In genomic region chr7:126780971-126781635, GRCm38 (mm10) we compare ENCODE assay signal across 8 mouse cellular contexts. TPM values are rescaled to one million over a fixed set of nuclear protein-coding genes. Genes with fewer than 3 reads are reported as not detected.
A peak's percentile ranks its signal among the peaks of the same experiment; 100 is the strongest.
DNase-seq lines count a peak whose midpoint lies in the region; ATAC-seq and TF ChIP-seq lines count a peak whose summit lies in the region.

Gene Tbx6 (plus strand): TSS chr7:126781483.

- no peak for TF ChIP-seq CTCF in MEL (IDR thresholded peaks at IDR 0.05 in 2 of 3, conservative IDR thresholded peaks at IDR 0.05 in 1 of 3; ENCODE audit: control insufficient read depth in 1 of 3, insufficient read depth in 1 of 3, low read depth in 2 of 3, low read length in 3 of 3, poor library complexity in 1 of 3, severe bottlenecking in 1 of 3)

- peak within 1 kb of the TSS; percentile 4 to 12 for H3K4me3 ChIP-seq in MEL (ENCODE audit: control insufficient read depth in 1 of 2, insufficient read depth in 1 of 2, low read depth in 2 of 2, low read length in 2 of 2)
- peak within 1 kb of the TSS; percentile 47 for H3K4me3 ChIP-seq in heart, embryonic 11.5 days (ENCODE audit: low read depth, low read length)
- H3K4me3 ChIP-seq in limb, embryonic 15.5 days: peak within 1 kb of the TSS; percentile 44
- peak within 1 kb of the TSS; percentile 36 for H3K4me3 ChIP-seq in stomach, embryonic 14.5 days (ENCODE audit: low read depth, low read length)

- H3K4me2 ChIP-seq in heart, embryonic 11.5 days: peak within 1 kb of the TSS; percentile 89
- peak within 1 kb of the TSS; percentile 89 for H3K4me2 ChIP-seq in limb, embryonic 15.5 days
- H3K4me2 ChIP-seq in stomach, embryonic 14.5 days (replicated peaks; ENCODE audit: low read depth, low read length): peak within 1 kb of the TSS; percentile 82

- TF ChIP-seq POLR2A in MEL (IDR thresholded peaks at IDR 0.05; ENCODE audit: control insufficient read depth in 1 of 2, insufficient read depth in 1 of 2, low read depth in 1 of 2, low read length in 2 of 2, poor library complexity in 1 of 2): no peak

- H3K9me3 ChIP-seq in MEL (replicated peaks; ENCODE audit: insufficient read depth, low read length): no peaks in the 10 kb centered on the region
- no peaks in the 10 kb centered on the region for H3K9me3 ChIP-seq in heart, embryonic 11.5 days (replicated peaks; ENCODE audit: control insufficient read depth, low read length)
- H3K9me3 ChIP-seq in limb, embryonic 15.5 days: no peaks in the 10 kb centered on the region
- no peaks in the 10 kb centered on the region for H3K9me3 ChIP-seq in stomach, embryonic 14.5 days (ENCODE audit: control insufficient read depth, low read depth, low read length)

- no peaks in the 10 kb centered on the region; the same call in 1 of the 2 replicates for H3K79me2 ChIP-seq in MEL (ENCODE audit: control insufficient read depth, insufficient read depth, low read length, poor library complexity)

- DNase-seq in embryo, embryonic 11 days: peak; percentile 47
- no peak for DNase-seq in embryo, embryonic 10.5 days (ENCODE audit: low spot score)
- no peak for DNase-seq in MEL (ENCODE audit: low read depth, low spot score)
- DNase-seq in adrenal gland, adult 18-20 months (ENCODE audit: low spot score in 2 of 2): no peak

- peak within 1 kb of the TSS; percentile 30 for H3K9ac ChIP-seq in MEL (ENCODE audit: control insufficient read depth, low read depth, low read length, poor library complexity, severe bottlenecking)
- peak within 1 kb of the TSS; percentile 6 for H3K9ac ChIP-seq in heart, embryonic 11.5 days (ENCODE audit: low read depth, low read length)
- peak within 1 kb of the TSS; percentile 37 for H3K9ac ChIP-seq in limb, embryonic 15.5 days
- H3K9ac ChIP-seq in stomach, embryonic 14.5 days (replicated peaks; ENCODE audit: low read depth, low read length): peak within 1 kb of the TSS; percentile 37; the same call in 1 of the 2 replicates

- H3K36me3 ChIP-seq in MEL (ENCODE audit: control insufficient read depth in 1 of 2, insufficient read depth in 2 of 2, low read length in 2 of 2): peaks cover 4 to 7% of the 10 kb centered on the region in 2 experiments; a peak in 3 of 4 replicates
- peaks cover 13% of the 10 kb centered on the region for H3K36me3 ChIP-seq in heart, embryonic 11.5 days (ENCODE audit: control insufficient read depth, insufficient read depth, low read length)
- H3K36me3 ChIP-seq in limb, embryonic 15.5 days: peaks cover 27% of the 10 kb centered on the region
- peaks cover 25% of the 10 kb centered on the region for H3K36me3 ChIP-seq in stomach, embryonic 14.5 days (ENCODE audit: control insufficient read depth, insufficient read depth, low read length)

- no peak within 1 kb of the TSS for H3K27ac ChIP-seq in MEL (ENCODE audit: control insufficient read depth, low read depth, low read length)
- no peak within 1 kb of the TSS for H3K27ac ChIP-seq in heart, embryonic 11.5 days (ENCODE audit: low read depth, low read length)
- H3K27ac ChIP-seq in limb, embryonic 15.5 days: peak within 1 kb of the TSS; percentile 60
- peak within 1 kb of the TSS; percentile 72; the same call in 1 of the 2 replicates for H3K27ac ChIP-seq in stomach, embryonic 14.5 days (ENCODE audit: low read length)

- ATAC-seq in heart, embryonic 11.5 days (replicated peaks; ENCODE audit: insufficient number of reproducible peaks, low FRiP score, low TSS enrichment): no peak
- peak; percentile 4; the same call in 1 of the 2 replicates for ATAC-seq in limb, embryonic 15.5 days (ENCODE audit: insufficient number of reproducible peaks, low FRiP score, low TSS enrichment, low read depth)
- ATAC-seq in stomach, embryonic 14.5 days (ENCODE audit: insufficient number of reproducible peaks, insufficient read depth, low FRiP score, low read depth): 0 out of 2 replicates have a peak, but pooled peaks have one; percentile 0
- ATAC-seq in frontal cortex, adult (ENCODE audit: low TSS enrichment): no peak

- no peak for TF ChIP-seq RAD21 in MEL (IDR thresholded peaks at IDR 0.05; ENCODE audit: low read depth, low read length)

- no peaks in the 10 kb centered on the region for H3K27me3 ChIP-seq in MEL (ENCODE audit: control insufficient read depth in 1 of 2, insufficient read depth in 2 of 2, low read length in 2 of 2)
- no peaks in the 10 kb centered on the region for H3K27me3 ChIP-seq in heart, embryonic 11.5 days (ENCODE audit: control insufficient read depth, insufficient read depth, low read length)
- no peaks in the 10 kb centered on the region for H3K27me3 ChIP-seq in limb, embryonic 15.5 days
- no peaks in the 10 kb centered on the region for H3K27me3 ChIP-seq in stomach, embryonic 14.5 days (ENCODE audit: control insufficient read depth, insufficient read depth, low read length)

- peaks cover 7 to 20% of the 10 kb centered on the region in 2 experiments for H3K4me1 ChIP-seq in MEL (ENCODE audit: control insufficient read depth in 1 of 2, insufficient read depth in 2 of 2, low read length in 2 of 2)
- peaks cover 31% of the 10 kb centered on the region for H3K4me1 ChIP-seq in heart, embryonic 11.5 days (ENCODE audit: control insufficient read depth, insufficient read depth, low read length)
- peaks cover 40% of the 10 kb centered on the region for H3K4me1 ChIP-seq in limb, embryonic 15.5 days
- H3K4me1 ChIP-seq in stomach, embryonic 14.5 days (ENCODE audit: control insufficient read depth, insufficient read depth, low read length): peaks cover 29% of the 10 kb centered on the region

- no peak for TF ChIP-seq EP300 in MEL (IDR thresholded peaks at IDR 0.05; ENCODE audit: low read depth in 1 of 2, low read length in 2 of 2)

- WGBS in heart, embryonic 11.5 days (ENCODE audit: insufficient replicate concordance): 5% methylated on average over 22 of the region's 22 CpGs
- 4% methylated on average over 22 of the region's 22 CpGs for WGBS in limb, embryonic 15.5 days
- 5% methylated on average over 22 of the region's 22 CpGs for WGBS in stomach, embryonic 14.5 days

TF ChIP-seq in MEL, 35 proteins besides CTCF, POLR2A, EP300 and RAD21:
- TF ChIP-seq CHD2 (IDR thresholded peaks at IDR 0.05; ENCODE audit: low read length): no peak

RNA-seq across cellular contexts. Expression of gene Tbx6, which starts in this region (rescaled TPM):
- total RNA-seq in MEL (2012; rRNA removed): 0.12 and 0.13 TPM in 2 replicates
- polyA plus RNA-seq in MEL (2012; ENCODE audit: insufficient read depth in 1 of 2, insufficient read length in 2 of 2, low read depth in 1 of 2, low replicate concordance in 2 of 2, missing spikeins in 1 of 2): under 1 TPM in 1 of 2 experiments, not detected in 1; 0.15 TPM
- polyA plus RNA-seq in heart, embryonic 11.5 days (2014; fragmentation: Nextera tagmentation; extraction: Ambion mirVana): 0.31 and 0.45 TPM in 2 replicates
- polyA plus RNA-seq in limb, embryonic 15.5 days (2015; fragmentation: Nextera tagmentation; extraction: Ambion mirVana): 0.37 and 0.46 TPM in 2 replicates
- polyA plus RNA-seq in stomach, embryonic 14.5 days (2014; fragmentation: Nextera tagmentation; extraction: Ambion mirVana): 0.56 and 0.95 TPM in 2 replicates
- total RNA-seq in adrenal gland, adult 18-20 months (2021): under 1 TPM; 0.53 to 0.64 TPM

Comparison
In these comparisons a context has a peak if more than half of its experiments do, and no peak if none do; other contexts are left out.
1. Peak in ATAC-seq, H3K4me3 ChIP-seq, H3K27ac ChIP-seq, H3K9ac ChIP-seq and H3K4me2 ChIP-seq in limb, embryonic 15.5 days; RNA of the gene not detected or under 1 TPM.
2. Peak in ATAC-seq, H3K4me3 ChIP-seq, H3K27ac ChIP-seq, H3K9ac ChIP-seq and H3K4me2 ChIP-seq in stomach, embryonic 14.5 days; RNA of the gene not detected or under 1 TPM.